Mouse (Mus musculus) hindbrain, embryonic 16.5 days (tissue): ENCODE measurements around the gene Ncbp3. TPM values are rescaled to one million over a fixed set of nuclear protein-coding genes. Genes with fewer than 3 reads are reported as not detected.

Experiments used
- ATAC-seq: fragments of 200-750 bp; cut with Nextera tagmentation; 2 replicates; pipeline ENCODE4 v1.8.0; 2017; ENCODE audit warnings: moderate TSS enrichment, moderate library complexity
- H3K27ac ChIP-seq: fragments of 300-500 bp; sonication (generic); 2 replicates; pipeline ENCODE4 v1.5.1; 2014; ENCODE audit warnings: low read depth, mild to moderate bottlenecking, control low read depth, low read length, moderate library complexity
- H3K27me3 ChIP-seq: fragments of 300-500 bp; sonication (generic); replicated peaks from 2 replicates; pipeline ENCODE4 v1.6.1; 2014; ENCODE audit warnings: low read length; ENCODE audit not compliant: control insufficient read depth, insufficient read depth
- H3K36me3 ChIP-seq: fragments of 300-500 bp; sonication (generic); 2 replicates; pipeline ENCODE4 v1.6.1; 2014; ENCODE audit warnings: mild to moderate bottlenecking, low read length, moderate library complexity, mixed read lengths; ENCODE audit not compliant: control insufficient read depth, insufficient read depth
- H3K4me1 ChIP-seq: fragments of 300-500 bp; sonication (generic); 2 replicates; pipeline ENCODE4 v1.6.1; 2014; ENCODE audit warnings: low read depth, low read length; ENCODE audit not compliant: control insufficient read depth, insufficient read depth
- H3K4me2 ChIP-seq: fragments of 300-500 bp; sonication (generic); 2 replicates; pipeline ENCODE4 v1.6.1; 2014; ENCODE audit warnings: mild to moderate bottlenecking, low read length, control low read depth, moderate library complexity
- H3K4me3 ChIP-seq: fragments of 300-500 bp; sonication (generic); 2 replicates; pipeline ENCODE4 v1.5.1; 2014; ENCODE audit warnings: mild to moderate bottlenecking, low read length, control low read depth, moderate library complexity
- H3K9ac ChIP-seq: fragments of 300-500 bp; sonication (generic); 2 replicates; pipeline ENCODE4 v1.6.1; 2014; ENCODE audit warnings: low read depth, mild to moderate bottlenecking, control low read depth, low read length, moderate library complexity
- H3K9me3 ChIP-seq: fragments of 300-500 bp; sonication (generic); 2 replicates; pipeline ENCODE4 v1.6.1; 2014; ENCODE audit warnings: mild to moderate bottlenecking, low read length, moderate library complexity; ENCODE audit not compliant: control insufficient read depth
- WGBS: fragments of 180-500 bp; shearing (Covaris S2); extraction: QIAGEN DNeasy Blood & Tissue Kit; methylation state at CpG from one replicate; pipeline ENCODE4 v1.1.7; 2014; 5-methylcytosine and 5-hydroxymethylcytosine counted together
- polyA plus RNA-seq: library from polyadenylated mRNA; unstranded; fragments of >200 nt; fragmentation: Nextera tagmentation; extraction: Ambion mirVana; gene quantifications from 2 replicates; pipeline ENCODE4 v1.2.1, GENCODE M21; 2015

Gene Ncbp3
- 8.3 and 9.2 TPM in 2 replicates for polyA plus RNA-seq

GRCm38 (mm10) chr11:73047542-73047996, at the start of gene Ncbp3:
Gene Ncbp3 (plus strand): TSS chr11:73047783.
- Histone ChIP-seq H3K27ac (peak within 1 kb of the TSS; percentile 87), H3K36me3 (no peaks in the 10 kb centered on the region), H3K4me2 (peak within 1 kb of the TSS; percentile 72), H3K9ac (peak within 1 kb of the TSS; percentile 89), H3K4me1 (peaks cover 14% of the 10 kb centered on the region), H3K9me3 (no peaks in the 10 kb centered on the region), H3K4me3 (peak within 1 kb of the TSS; percentile 80), H3K27me3 (no peaks in the 10 kb centered on the region)
- WGBS: under 1% methylated on average over 39 of the region's 39 CpGs
- ATAC-seq: peak; percentile 97

GRCm38 (mm10) chr11:72998771-72999170, 48.8 kb upstream of the Ncbp3 start, which contains the start of gene P2rx1:
Gene P2rx1 (plus strand): TSS chr11:72999103.
- H3K9me3 ChIP-seq: no peaks in the 10 kb centered on the region
- no peak within 1 kb of the TSS for H3K4me3 ChIP-seq
- H3K27ac ChIP-seq: no peak within 1 kb of the TSS
- H3K27me3 ChIP-seq: no peaks in the 10 kb centered on the region
- no peak within 1 kb of the TSS for H3K9ac ChIP-seq
- H3K4me1 ChIP-seq: no peaks in the 10 kb centered on the region
- 63% methylated on average over 8 of the region's 8 CpGs for WGBS
- no peaks in the 10 kb centered on the region for H3K36me3 ChIP-seq
- no peak for ATAC-seq
- no peak within 1 kb of the TSS for H3K4me2 ChIP-seq

GRCm38 (mm10) chr11:73001029-73001428, 46.6 kb upstream of the Ncbp3 start:
- 14% methylated on average over 6 of the region's 6 CpGs for WGBS
- no peak for ATAC-seq
- no peaks in the 10 kb centered on the region for H3K27me3 ChIP-seq

GRCm38 (mm10) chr11:73006377-73006776, 41.2 kb upstream of the Ncbp3 start:
- Histone ChIP-seq H3K4me3 (no peak overlapping the region), H3K4me1 (no peaks in the 10 kb centered on the region), H3K27me3 (no peaks in the 10 kb centered on the region; the same call in 1 of the 2 replicates), H3K9ac (no peak overlapping the region), H3K36me3 (no peaks in the 10 kb centered on the region), H3K4me2 (no peak overlapping the region), H3K9me3 (no peaks in the 10 kb centered on the region), H3K27ac (no peak overlapping the region)
- WGBS: 11% methylated on average over 2 of the region's 2 CpGs
- peak; percentile 82 for ATAC-seq

More at GRCm38 (mm10) chr11:73001029-73001428, 46.6 kb upstream of the Ncbp3 start:
- no peak overlapping the region for H3K27ac ChIP-seq
- no peaks in the 10 kb centered on the region for H3K9me3 ChIP-seq
- H3K9ac ChIP-seq: no peak overlapping the region
- no peaks in the 10 kb centered on the region for H3K4me1 ChIP-seq
- H3K4me2 ChIP-seq: no peak overlapping the region
- H3K36me3 ChIP-seq: no peaks in the 10 kb centered on the region
- no peak overlapping the region for H3K4me3 ChIP-seq

GRCm38 (mm10) chr11:73007113-73007512, 40.5 kb upstream of the Ncbp3 start:
- WGBS: 68% methylated on average over 3 of the region's 3 CpGs
- no peaks in the 10 kb centered on the region for H3K4me1 ChIP-seq
- no peaks in the 10 kb centered on the region for H3K9me3 ChIP-seq
- ATAC-seq: no peak
- H3K4me2 ChIP-seq: no peak overlapping the region
- no peak overlapping the region for H3K9ac ChIP-seq
- H3K4me3 ChIP-seq: no peak overlapping the region
- no peaks in the 10 kb centered on the region; the same call in 1 of the 2 replicates for H3K27me3 ChIP-seq
- H3K27ac ChIP-seq: no peak overlapping the region
- no peaks in the 10 kb centered on the region for H3K36me3 ChIP-seq

- H3K9me3 ChIP-seq: no peaks in the 10 kb centered on the region
- H3K4me2 ChIP-seq: no peak overlapping the region
- no peak overlapping the region for H3K9ac ChIP-seq
- 65% methylated on average over 11 of the region's 11 CpGs for WGBS
- H3K4me3 ChIP-seq: no peak overlapping the region
- H3K27ac ChIP-seq: no peak overlapping the region
- no peaks in the 10 kb centered on the region; the same call in 1 of the 2 replicates for H3K27me3 ChIP-seq
- H3K4me1 ChIP-seq: no peaks in the 10 kb centered on the region
- ATAC-seq: no peak
- H3K36me3 ChIP-seq: no peaks in the 10 kb centered on the region
These were observed 39.7 kb upstream of the Ncbp3 start for GRCm38 (mm10) chr11:73007698-73008481.

- WGBS: 76% methylated on average over 2 of the region's 2 CpGs
- no peaks in the 10 kb centered on the region; the same call in 1 of the 2 replicates for H3K27me3 ChIP-seq
- no peaks in the 10 kb centered on the region for H3K36me3 ChIP-seq
- H3K9ac ChIP-seq: no peak overlapping the region
- no peak overlapping the region for H3K27ac ChIP-seq
- H3K4me2 ChIP-seq: no peak overlapping the region
- no peaks in the 10 kb centered on the region for H3K4me1 ChIP-seq
- ATAC-seq: no peak
- no peaks in the 10 kb centered on the region for H3K9me3 ChIP-seq
- no peak overlapping the region for H3K4me3 ChIP-seq
These were observed 38.8 kb upstream of the Ncbp3 start for GRCm38 (mm10) chr11:73008826-73009225.

GRCm38 (mm10) chr11:73009531-73010274, 37.9 kb upstream of the Ncbp3 start:
- no peak overlapping the region for H3K4me3 ChIP-seq
- no peaks in the 10 kb centered on the region for H3K36me3 ChIP-seq
- H3K9ac ChIP-seq: no peak overlapping the region
- H3K9me3 ChIP-seq: no peaks in the 10 kb centered on the region
- no peak overlapping the region for H3K4me2 ChIP-seq
- H3K27ac ChIP-seq: no peak overlapping the region
- WGBS: 56% methylated on average over 13 of the region's 13 CpGs
- ATAC-seq: no peak
- H3K4me1 ChIP-seq: no peaks in the 10 kb centered on the region
- no peaks in the 10 kb centered on the region; the same call in 1 of the 2 replicates for H3K27me3 ChIP-seq

- peaks cover 7% of the 10 kb centered on the region for H3K4me1 ChIP-seq
- 72% methylated on average over 5 of the region's 5 CpGs for WGBS
- H3K27me3 ChIP-seq: no peaks in the 10 kb centered on the region
- no peak overlapping the region for H3K4me2 ChIP-seq
- no peak overlapping the region for H3K9ac ChIP-seq
- H3K9me3 ChIP-seq: no peaks in the 10 kb centered on the region
- H3K27ac ChIP-seq: no peak overlapping the region
- H3K36me3 ChIP-seq: no peaks in the 10 kb centered on the region
- no peak for ATAC-seq
- no peak overlapping the region for H3K4me3 ChIP-seq
These were observed 33.6 kb upstream of the Ncbp3 start for GRCm38 (mm10) chr11:73013981-73014380.
